Mouse (Mus musculus): ENCODE results near the gene Aff3.
A peak's percentile ranks its signal among the peaks of the same experiment; 100 is the strongest.

Gene Aff3

DNA sequence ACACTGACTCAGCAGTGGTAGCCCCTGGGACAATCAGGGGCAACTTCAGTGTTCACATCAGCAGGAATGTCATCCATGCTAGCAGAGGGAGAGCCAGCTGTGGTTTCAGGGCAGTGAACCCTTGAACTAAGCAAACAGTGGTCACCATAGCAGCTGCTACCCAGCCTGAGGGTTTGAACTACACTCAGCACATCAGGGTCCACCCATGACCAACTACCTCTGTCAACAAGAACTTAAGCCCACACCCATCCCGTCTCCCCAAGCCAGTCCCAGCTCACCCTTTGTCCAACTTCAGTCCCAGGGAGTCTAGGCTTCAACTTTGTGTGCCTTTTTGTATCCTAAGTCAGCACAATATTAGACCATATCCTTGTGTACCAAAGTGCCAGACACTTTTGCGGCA lies 176.9 kb downstream of the Aff3 start:
- DNase-seq: peak; percentile 88

DNA sequence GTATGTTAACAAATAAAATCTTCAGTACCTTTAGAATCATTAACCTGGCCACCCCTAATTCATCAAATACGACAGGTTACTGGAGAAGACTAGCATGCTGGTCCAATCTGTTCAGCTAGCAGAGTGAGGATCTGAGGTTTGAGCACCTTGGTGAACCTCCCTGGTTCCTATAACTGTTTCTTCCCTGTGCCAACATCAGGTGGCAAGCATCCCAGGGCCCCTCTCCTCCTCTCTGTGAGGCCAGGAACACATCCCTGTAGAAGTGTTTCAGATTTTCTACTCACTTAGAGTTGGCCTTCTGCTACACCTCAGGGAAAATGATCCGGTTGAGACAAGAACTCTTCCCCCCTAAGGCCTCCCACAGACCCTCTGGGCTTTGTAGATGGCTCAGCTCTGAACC lies 181.6 kb downstream of the Aff3 start:
- peak; percentile 46 for DNase-seq

DNA sequence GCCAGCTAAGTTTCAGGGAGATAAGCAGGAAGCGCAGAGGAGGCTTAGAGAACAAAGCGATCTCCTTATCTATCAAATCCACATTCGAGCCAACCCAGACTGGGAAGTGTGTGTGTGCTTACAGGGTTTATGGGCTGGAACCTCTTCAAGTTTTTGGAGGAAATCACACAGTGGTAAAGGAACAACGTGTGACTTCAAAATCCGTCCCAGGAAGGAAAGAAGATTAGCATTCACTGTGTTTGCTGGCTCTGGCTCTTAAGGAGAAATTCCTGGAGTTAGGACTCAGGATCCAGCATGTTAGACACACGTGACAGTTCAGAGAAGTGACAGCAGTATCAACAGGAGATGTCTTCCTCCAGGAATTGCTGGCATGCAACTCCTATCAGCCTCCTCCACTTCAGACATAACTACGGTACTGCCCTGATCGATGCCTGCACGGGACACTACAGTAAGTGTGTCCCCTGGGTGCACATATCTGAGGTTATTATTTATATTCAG lies 186.5 kb downstream of the Aff3 start:
- DNase-seq: peak; percentile 94

DNA sequence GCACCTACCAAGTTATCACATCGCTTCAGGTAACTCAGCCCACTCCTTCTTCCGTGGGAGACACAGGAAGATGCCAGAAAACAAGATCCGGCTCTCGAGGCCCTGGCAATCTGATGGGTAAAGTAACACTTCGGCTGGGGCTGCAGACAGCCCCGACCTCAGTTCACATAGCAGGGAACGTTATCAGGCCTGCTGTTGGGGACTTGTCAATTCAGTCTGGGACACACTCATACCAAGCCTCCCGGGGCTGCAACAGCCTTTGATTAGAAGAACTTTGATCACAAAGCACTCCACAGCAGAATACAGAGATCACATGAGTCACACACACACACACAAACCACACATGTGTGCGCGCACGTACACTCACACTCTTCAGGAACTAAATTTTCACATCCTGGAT lies 193.9 kb downstream of the Aff3 start:
- peak; percentile 64 for DNase-seq

DNA sequence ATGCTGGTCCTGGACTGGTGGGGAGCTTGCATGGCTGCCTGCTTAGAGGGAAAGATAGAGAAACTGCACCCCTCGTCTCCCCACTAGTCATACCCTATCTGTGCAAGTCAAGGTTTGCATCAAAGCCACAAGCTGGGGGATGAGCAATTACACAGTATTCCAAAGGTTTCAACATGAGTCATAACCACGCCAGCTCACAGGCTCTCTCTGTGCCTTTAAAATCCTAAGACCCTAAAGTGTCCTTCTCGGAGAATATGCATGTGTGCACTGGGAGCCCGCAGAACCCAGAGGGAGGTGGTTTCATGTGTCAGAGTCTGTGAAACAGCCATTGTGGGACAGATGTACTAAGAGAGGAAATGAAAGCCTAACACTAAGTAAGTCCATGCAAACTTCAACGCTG lies 194.6 kb downstream of the Aff3 start:
- DNase-seq: peak; percentile 49

DNA sequence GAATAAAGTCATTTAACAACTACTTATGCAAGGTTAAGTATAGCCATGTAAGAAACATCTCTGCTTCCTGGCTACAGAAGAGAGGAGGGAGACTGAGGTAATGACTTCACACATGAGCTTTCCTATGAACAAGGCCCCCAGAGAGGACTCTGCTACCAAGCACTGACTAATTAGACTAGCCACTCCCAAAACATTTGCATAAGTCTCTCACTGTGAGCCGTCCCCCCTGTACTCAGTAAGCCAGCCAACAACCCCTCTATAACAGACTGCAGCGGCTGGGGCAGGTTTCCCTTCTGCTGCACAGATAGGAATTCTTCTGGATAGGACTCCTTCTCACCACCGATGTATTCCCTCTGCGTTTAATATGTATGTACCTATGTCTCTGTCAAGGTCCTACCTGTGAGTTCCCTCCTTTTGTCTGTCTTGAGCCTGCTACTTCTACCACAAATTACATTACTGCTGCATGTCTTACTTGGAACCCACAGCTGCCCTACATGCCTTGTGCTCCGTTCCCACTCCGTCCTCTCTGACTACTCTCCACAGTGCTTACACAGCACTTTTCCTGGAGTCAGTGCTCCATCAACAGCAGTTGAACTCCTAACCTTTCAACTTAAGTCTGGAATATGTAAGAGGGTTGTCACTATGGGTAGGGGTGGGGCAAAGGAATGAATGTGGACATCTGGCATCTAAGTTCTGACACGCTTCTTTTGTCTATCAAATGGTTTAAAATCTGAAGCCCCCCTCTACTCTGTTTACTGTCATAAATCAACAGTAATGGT lies 197.3 kb downstream of the Aff3 start:
- peak; percentile 56 for DNase-seq

DNA sequence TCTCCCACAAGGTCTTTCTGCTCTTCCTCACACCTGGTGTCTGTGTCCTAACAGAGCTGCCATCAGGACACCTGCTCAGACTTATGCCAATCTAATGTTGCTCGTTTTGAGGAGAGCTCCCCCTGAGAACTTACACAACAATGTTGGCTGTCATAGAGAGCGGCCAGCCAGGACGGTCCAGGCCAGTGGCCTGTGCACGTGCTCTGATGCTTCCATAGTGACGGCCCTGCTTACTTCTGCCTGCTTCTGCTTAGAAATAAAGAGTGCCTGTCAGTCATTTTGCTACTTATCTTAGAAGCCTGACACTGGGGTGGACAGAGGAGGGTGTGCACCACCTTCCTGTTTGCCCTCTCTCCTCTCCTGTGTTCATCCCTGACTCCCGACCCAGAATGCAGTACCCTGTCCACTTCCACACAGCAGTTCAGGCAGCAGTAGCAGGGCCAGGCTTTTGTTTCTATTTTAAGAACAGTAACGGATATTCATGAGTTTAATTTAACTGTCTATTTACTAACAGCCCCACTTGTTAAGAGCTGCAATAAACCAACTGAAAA lies 208.0 kb downstream of the Aff3 start:
- DNase-seq: peak; percentile 76

DNA sequence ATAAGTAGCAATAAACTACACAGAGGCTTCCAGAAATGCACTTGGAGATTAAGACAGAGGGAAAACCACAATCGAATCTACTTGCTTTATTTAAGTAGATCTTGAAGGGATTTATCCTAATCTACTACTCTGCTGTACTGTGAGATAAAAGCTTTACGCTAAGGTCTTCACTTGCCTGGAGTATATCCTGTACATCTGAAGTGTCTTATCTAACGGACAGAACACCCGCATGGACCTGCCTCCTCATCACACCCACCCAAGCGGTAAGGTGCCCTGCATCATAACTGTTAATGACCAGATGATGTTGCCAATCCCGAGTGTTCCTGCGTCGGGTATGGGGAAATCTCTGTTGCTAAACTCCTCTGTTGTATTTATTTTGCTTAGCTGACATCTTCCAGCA lies 209.8 kb downstream of the Aff3 start:
- peak; percentile 73 for DNase-seq

DNA sequence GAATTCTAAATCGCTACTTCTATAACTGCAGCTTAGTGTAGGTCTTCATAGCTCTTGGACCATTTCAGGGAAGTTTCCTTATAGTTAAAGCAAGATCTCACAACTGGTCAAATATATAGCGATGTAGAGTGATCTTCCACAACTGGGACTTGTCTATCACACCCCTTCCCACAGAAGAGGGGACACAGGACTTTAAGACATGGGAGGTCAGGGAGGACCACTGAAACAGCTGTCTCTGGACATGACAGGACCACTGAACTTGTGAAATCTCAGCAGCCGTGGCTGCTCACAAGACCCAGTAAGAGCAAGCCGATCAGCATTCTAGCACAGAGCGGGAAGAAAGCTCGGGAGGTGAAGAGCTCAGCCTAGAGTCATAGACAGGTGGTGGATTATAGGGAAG lies 213.4 kb downstream of the Aff3 start:
- DNase-seq: peak; percentile 58

DNA sequence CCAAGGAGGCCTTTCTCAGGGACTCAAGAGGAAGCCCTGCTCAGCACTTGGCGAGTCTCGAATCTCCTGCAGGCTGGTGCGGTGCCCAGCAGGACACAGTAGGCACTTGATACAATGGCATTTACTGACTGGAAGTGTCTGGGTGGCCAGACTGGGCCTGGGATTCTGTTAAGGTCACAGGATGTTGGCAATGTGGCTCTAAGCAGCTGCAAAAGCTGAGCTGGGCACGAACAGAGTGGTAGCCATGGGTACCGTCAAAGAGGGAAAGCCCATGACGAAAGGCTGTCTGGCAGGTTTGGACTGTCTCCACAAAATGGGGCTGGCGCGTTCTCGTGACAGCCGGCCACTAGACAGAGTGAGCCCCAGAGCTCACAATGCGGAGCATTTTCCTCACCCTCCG lies 214.1 kb downstream of the Aff3 start:
- DNase-seq: peak; percentile 96

DNA sequence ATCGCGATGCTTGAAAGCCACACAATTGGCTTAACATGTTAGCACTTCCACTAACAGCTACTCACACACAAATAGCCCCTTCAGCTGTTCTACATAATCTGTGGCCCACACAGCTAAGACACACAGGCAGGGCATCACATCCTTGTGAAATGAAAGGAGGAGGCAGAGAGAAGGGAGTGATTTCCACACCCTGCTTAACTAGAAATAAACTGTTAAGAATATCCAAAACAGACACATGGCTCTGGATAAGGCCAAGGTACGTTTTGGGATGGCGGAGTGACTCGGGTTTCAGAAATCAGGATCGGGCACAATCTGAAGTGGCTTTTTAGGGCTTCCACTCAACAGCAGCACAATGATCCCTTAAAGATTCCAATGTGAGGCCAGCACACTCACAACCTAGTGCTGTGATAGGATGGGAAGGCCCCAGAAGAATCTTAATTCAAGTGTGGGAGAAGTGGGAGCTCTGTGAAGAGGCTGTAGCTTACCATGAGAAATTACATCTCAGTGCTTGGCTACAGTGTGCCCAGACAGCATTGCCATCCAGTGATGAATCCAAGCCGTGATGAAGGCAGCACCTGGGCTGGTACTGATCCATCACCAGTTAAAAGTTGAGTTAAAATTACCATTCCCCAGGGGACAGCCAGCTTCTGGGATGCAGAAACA lies 214.8 kb downstream of the Aff3 start:
- DNase-seq: peak; percentile 64

DNA sequence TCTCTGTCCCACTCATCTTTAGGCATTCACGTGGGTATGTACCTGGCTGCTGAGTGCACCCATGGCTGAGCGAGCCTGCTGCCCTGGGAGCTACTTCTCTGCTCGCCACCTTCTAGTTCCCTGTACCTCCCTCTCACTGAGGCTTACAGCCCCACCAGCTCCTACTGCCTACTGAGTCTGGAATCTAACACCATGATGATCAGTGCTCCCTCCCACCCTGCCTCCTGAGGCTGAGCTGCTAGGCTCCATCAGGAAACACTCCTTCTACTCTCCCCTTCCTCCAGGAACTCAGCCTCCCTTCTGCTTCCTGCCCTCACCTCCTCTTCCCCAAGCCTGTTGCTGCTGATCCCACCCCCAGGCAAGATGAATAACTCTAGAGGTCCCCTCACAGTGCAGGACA lies 215.9 kb downstream of the Aff3 start:
- peak; percentile 49 for DNase-seq

DNA sequence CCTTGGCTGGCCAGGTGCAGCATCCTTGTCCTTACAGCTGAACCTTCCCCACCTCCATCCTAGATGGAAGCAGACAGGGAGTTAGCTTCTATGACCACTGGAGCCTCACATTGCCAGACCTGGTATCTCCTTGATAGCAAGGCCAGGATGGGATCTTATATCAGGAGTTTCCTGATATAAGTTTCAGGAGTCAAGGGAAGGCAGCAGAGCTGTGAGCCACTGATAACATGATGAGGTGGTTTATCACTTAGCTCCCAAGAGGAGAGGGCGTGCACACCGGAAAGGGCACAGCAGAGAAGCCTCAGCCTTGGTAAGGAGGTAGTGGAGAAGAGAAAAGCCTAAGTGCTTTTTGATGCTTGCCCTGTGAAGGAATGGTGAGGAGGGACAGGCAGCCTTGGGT lies 217.2 kb downstream of the Aff3 start:
- DNase-seq: peak; percentile 45

DNA sequence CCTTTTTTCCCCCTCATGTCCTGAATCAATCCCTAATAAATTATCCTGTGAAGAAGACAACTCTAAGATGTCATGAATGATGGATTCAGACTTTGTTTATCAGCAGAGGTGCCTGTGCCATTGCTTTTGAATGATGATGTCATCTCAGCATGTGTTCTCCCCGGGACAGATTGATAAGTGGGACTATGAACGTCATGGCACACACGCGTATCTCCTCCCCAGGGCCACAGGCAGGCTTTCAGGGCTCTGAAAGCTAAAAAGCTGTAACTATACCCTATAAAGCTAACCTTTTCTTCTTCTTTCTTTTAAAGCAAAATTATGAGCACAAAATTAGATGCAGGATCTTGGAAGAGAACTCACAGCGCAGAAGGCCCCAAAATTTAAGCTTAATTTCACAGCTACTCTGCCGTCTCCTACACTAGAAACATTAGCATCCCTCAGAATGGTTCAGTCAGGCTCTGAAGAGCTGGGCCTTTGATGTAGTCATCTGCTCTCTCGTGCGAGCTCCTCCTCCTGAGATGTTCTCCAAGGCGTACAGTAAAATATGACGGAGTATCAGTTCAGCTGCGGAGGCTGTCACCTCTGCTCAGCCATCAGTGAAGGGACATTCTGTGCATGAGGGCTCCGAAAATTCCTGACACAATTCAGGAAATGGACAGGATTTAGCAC lies 218.5 kb downstream of the Aff3 start:
- peak; percentile 79 for DNase-seq

DNA sequence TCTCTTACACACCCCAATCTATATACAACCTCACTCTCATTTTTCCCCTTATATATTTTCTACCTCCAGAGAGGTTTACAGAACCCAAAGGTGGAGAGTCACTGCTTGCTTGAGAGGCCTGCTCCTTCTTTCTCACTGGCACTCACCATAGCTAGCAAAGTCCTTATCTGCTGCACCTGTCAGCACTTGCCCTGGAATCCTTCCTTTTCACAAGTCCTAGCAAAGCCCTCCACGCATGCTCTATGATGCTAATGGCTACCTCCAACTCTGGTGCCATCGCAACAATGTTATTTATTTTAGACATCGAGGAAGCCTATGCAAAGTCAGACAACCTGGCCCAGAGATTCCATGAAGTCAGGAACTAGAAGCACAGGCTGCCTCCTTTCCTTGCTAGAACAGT lies 221.9 kb downstream of the Aff3 start:
- peak; percentile 74 for DNase-seq

DNA sequence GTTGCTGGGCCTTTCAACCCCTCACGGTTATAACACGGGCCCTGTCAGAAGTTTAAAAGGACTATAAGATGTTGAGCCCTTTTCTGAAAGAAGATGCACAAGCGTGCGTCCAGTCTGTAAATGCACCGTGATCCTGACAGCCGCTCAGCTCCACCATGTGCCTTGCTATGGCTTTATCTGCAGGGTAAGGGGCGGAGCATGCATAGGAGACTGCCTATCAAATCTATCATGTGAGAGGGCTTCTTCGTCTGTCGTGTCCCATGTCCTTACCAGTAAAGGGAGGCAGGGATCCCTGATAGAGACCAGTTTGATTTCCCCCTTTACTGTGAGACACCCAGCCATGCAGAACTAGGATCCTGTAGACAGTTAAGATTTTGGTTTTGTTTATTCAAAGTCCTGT lies 222.3 kb downstream of the Aff3 start:
- peak; percentile 54 for DNase-seq

DNA sequence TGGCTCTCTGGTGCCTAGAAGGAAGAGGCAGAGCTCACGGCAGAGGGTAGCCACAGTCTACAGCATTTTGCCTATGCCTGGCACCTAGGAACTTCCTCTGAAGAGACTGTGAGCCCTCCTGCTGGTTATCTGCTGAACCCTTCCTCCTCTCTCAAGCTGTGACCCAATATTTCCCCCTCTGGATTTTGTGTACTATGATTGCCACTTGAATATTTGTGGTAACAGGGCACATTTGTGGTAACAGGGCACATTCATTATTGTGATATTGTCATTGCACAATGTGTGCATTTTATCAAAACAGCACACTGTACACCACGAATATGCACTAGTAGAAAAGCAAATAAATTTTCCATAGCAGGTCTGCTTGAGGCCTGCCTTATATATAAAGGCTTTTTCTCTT lies 223.0 kb downstream of the Aff3 start:
- peak; percentile 1 for DNase-seq

DNA sequence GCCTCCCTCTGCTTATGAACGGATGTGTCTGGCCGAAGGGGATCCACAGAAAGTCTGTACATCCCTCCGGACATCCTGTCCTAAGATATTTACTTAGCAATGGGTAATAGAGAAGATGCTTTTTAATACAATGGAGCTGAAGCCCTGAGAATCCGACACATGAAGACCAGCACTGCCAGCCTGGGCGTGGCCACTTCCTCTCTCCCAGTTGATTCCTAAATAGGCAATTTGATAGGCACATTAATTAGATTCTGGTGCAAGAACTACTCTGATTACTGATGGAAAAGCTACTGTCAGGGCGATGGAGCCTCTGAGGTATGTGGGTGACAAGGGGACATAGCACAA lies 224.3 kb downstream of the Aff3 start:
- DNase-seq: peak; percentile 69

DNA sequence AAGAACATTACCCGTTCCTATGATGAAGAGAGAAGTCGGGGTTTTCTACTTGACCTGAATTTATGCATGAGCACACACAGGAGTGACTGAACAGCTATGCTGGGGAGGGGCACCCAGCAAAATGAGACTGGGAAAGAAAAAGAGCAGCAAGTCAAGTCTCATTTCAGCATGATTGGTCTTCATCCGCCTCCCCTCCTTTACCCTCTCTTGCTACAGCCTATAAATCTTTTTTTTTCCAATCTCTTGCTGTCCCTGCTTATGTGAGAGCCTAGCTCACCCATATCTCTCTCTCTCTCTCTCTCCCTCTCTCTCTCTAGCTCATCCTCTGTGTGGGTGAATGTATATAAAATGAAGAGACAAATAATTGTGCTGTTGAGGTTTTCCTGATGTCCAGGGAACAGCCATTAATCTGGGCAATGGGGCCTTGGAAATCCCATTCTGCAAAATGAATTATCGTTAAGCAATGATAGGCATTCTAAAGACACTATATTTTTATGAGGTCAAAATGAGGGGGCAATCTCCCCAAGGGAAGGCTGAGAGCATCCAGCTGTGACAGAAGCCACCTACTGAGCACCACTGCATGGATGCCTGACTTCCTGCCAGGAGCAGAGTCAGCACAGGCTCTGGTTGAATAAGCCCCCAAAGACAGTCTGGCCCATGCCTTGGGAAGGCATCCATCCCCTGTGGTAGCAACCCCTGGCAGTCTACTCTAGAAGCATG lies 224.8 kb downstream of the Aff3 start:
- DNase-seq: peak; percentile 71

DNA sequence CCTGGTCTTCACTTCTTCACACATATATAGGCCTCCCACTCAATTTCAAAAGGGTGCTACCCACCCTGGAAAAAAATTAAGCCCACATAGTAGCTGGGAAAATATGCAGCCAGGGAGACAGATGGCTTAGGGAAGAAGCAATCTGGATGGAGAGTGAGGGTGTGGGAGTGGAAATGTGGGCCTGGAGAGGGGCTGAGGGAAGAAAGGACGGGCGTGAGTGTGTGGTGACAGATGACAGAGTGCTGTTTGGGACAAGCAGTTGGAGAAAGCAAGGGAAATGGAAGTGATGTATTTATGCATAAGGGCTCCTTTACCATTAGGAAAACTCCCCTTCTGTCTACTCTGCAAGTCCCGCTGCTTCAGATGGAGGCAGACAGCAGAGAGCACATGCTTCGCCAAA lies 226.3 kb downstream of the Aff3 start:
- peak; percentile 74 for DNase-seq

DNA sequence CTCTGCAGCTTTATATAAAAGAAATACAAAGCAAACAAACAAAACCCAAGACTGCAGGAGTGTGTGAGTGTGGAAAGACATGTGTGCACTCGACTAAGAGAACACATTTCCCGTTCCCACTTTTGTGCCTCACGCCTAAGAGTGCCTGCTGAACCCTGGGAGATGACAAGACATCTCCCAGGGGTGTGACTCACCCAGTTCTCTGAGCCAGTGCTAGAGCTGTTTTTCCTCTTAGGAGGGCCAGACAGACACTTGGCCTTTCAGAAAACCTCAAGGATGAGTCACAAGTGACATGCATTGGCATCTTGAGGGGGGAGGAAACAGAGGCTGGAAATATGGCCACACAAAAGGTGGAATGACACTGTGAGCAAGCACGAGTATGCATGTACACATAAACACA lies 227.1 kb downstream of the Aff3 start:
- DNase-seq: peak; percentile 92

DNA sequence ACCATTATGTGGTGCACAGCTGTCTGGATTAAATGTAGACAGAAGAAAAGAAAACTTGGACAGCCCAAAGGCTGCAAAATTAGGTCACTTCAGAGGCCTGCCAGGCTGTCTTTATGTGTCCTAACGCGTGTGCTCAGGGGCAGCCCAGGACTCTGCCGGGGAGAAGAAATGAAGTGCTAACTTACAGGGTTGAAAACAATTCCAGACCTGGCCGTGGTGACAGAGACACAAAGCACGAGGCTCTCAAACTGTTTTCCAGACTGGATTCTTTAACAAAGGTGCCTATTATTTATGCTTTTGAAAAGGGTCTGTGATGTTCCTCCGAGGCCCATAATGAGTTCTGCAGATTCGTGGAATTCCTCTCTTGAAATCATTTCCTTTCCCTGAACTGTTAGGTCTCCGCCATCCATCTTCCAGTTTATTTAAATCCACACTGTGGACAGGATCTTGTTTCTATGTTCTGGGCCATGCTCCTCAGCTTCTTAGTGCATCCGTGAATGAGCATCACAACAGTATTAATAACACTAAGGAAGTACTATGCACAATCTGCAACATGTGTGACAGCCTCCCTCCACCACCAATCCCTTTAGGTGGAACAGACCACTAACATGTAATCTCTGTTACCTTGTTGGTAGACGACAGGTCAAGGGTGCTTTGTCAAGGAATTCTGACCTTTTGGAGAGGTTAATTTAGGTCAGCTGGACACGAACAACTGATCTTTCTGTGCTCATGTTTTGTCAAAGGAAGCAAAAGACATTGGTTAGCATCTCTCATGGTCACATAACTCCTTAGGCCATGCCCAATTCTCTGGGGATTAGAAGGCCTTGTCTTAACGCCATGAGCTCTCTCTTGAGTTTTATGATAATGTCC lies 228.0 kb downstream of the Aff3 start:
- no peak for DNase-seq
